Mouse (Mus musculus) small intestine, adult 2 months (tissue): ENCODE measurements around the gene Amigo1.

Experiments used
- CTCF ChIP-seq: fragments of 200-500 bp; IDR thresholded peaks from 2 replicates; pipeline ENCODE4 v1.5.1; 2012; ENCODE audit warnings: low read depth, mild to moderate bottlenecking, control low read depth, inconsistent platforms, low read length, moderate library complexity, mixed read lengths; ENCODE audit not compliant: insufficient replicate concordance, insufficient read length; ENCODE audit errors: extremely low read depth
- POLR2A ChIP-seq: fragments of 200-500 bp; IDR thresholded peaks from 2 replicates; pipeline ENCODE4 v1.6.1; 2012; ENCODE audit warnings: low read depth, mild to moderate bottlenecking, control low read depth, inconsistent platforms, low read length, moderate library complexity

GRCm38 (mm10) chr3:108209536-108209935, 23.4 kb downstream of the Amigo1 start:
- TF ChIP-seq CTCF (no peak), POLR2A (no peak; the same call in 1 of the 2 replicates)
